Mouse (Mus musculus) heart, adult 2 months (tissue): ENCODE measurements around the gene Hmgb2.

Source experiments
- CTCF ChIP-seq: fragments of 200-600 bp; IDR thresholded peaks from 2 replicates; pipeline ENCODE4 v1.8.1; 2022; ENCODE audit warnings: antibody characterized with exemption, mild to moderate bottlenecking, moderate library complexity
- EP300 ChIP-seq: fragments of 200-500 bp; IDR thresholded peaks from 2 replicates; pipeline ENCODE4 v1.6.1; 2011; ENCODE audit warnings: low read depth, low read length, control low read depth; ENCODE audit not compliant: insufficient read depth
- POLR2A ChIP-seq: fragments of 200-500 bp; IDR thresholded peaks from 2 replicates; pipeline ENCODE4 v1.6.1; 2011; ENCODE audit warnings: mild to moderate bottlenecking, low read depth, low read length, control low read depth; ENCODE audit not compliant: insufficient read depth

DNA sequence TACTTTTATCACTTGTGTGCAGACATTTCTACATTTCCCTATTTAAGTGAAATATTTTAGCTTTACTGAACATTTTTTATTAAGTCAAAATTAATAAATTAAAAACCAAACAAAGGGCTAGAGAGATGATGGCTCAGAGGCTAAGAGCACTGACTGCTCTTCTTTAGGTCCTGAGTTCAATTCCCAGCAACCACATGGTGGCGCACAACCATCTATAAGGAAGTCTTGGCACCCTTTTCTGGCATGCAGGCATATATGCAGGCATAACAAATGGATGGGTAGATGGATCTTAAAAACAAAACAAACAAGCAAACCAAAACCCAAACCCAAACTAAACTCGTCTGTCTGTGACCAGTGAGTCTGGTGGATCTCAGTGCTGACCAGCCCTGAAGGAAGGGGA lies 20.5 kb downstream of the Hmgb2 start:
- TF ChIP-seq POLR2A (no peak), CTCF (peak; percentile 46), EP300 (no peak)
